Mouse (Mus musculus): ENCODE data around the gene Prss16. TPM values are rescaled to one million over a fixed set of nuclear protein-coding genes. Genes with fewer than 3 reads are reported as not detected.

The Prss16 gene
- 0.74 TPM in 1 of 2 replicates, not detected in the other for total RNA-seq (2021)
- long read RNA-seq, experiment 1, partial matches to known transcripts: 0 of 1 reads
- long read RNA-seq, experiment 1, other reads (novel, unspliced or antisense): 0 of 1 reads
- long read RNA-seq, experiment 2: 0 reads

GRCm38 (mm10) chr13:22009642-22010041 is at the start of gene Prss16:
TSS of gene Prss16 (minus strand) at chr13:22009742.
- no peak for DNase-seq

- DNase-seq: no peak
Observed at GRCm38 (mm10) chr13:22053754-22054153, 44.2 kb upstream of the Prss16 start.

GRCm38 (mm10) chr13:22051523-22051859 is 41.9 kb upstream of the Prss16 start:
- no peak for DNase-seq

DNA sequence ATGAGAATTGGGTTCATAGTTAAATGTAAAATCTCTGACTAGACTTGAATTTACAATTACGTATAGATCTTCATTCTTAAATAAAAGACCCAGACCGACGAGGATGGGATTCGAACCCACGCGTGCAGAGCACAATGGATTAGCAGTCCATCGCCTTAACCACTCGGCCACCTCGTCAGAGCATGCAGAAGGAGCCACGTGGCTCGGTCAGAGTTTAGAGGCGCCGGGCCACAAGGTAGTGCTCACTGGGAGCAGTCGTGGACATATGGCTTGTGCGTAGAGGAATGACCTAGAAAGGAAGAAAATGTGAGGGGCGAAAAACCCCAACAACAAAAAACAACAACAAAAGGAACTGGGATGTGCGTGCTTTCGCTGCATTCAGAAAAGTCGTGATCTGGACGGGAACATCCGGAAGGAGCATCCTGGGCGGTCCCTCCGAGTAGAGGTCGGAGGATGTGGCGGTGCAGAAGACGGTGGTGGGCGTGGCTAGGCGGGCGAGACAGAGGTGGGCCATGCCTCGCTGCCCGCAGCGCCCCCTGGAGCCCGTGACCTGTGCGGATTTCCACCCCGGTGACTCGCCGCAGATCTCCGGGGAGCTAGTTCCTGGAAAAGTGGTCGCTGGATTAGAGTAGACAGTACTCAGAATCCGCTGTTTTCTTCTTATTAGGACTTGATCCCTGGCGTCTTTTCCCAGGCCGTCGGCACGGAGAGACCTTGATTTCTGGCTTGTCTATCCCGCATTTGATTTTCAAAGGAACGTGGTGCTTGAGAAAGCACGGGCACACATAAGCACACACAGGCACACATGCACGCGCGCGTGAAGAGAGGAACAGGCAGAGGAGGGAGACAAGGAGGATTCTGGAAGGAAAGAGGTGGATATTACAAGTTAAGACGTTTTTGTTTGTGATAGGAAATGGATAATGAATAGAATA is 41.3 kb upstream of the Prss16 start:
- peak; percentile 96 for DNase-seq

DNA sequence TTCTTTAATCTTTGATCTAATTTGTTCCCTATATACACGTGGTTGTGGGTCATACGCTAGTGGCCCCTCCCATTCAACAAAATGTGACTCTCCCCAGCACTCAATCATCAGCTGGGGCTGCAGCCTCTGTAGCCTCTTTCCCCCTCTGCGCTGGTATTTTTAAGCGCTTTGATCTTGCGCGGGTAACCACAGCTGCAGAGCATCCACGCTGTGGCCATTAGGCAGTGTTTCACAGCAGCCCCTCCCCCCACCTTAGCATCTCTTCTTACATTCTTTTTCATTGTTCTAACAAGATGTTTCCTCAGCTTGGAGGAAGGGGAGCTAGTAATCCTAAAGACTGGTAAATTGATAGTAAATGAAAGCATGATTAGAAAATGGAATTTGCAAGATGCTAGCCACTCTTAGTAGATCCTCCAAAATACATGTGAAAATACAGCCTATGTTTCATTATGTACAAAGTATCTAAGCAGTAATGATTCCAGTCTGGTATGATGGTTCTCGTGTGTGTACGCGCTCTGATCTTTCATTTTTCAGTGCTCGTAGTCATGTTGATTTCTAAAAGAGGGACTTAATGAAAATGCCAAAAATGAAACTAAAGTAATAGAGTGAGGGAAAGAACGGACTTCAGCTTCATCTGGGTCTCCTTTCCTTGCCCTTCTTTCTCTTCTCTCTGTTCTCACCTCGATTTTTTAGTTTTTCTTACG is 40.3 kb upstream of the Prss16 start:
- DNase-seq: peak; percentile 56

GRCm38 (mm10) chr13:22049041-22049440 is 39.5 kb upstream of the Prss16 start:
- DNase-seq: no peak

- no peak for DNase-seq
Observed at GRCm38 (mm10) chr13:22045311-22045710, 35.8 kb upstream of the Prss16 start.

DNA sequence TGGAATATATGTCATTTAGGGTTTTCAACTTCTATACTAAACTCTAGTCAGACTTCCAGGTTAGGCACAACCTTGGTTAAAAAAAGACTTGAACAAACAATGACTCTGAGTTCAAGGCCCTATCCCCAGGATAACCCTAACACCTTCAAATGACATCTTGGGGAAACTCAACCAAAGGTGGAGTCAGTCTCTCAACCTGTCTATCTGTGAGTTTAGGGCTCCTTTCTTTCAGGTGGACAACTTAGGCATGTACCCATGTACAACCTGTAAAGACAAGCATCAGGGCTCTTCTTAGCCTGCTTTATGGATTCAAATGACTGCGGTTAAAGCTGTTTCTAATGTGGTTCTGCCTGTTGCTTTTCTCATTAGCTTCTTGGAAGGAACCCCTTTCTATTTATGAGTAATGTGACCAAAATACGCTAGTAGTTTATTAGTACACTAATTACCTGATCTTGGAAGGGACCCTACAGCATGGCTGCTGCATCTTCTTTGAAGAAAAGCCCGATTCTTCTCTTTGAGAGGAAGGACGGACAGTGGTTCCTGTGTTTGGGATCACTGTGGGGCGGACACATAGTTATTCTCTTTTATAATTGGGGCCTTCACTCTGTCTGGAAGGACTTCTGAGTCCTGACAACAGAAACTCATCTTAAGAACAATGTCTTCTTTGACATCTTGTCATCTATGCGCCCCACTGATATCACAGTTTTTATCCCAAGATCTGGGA is 35.1 kb upstream of the Prss16 start:
- DNase-seq: no peak

DNA sequence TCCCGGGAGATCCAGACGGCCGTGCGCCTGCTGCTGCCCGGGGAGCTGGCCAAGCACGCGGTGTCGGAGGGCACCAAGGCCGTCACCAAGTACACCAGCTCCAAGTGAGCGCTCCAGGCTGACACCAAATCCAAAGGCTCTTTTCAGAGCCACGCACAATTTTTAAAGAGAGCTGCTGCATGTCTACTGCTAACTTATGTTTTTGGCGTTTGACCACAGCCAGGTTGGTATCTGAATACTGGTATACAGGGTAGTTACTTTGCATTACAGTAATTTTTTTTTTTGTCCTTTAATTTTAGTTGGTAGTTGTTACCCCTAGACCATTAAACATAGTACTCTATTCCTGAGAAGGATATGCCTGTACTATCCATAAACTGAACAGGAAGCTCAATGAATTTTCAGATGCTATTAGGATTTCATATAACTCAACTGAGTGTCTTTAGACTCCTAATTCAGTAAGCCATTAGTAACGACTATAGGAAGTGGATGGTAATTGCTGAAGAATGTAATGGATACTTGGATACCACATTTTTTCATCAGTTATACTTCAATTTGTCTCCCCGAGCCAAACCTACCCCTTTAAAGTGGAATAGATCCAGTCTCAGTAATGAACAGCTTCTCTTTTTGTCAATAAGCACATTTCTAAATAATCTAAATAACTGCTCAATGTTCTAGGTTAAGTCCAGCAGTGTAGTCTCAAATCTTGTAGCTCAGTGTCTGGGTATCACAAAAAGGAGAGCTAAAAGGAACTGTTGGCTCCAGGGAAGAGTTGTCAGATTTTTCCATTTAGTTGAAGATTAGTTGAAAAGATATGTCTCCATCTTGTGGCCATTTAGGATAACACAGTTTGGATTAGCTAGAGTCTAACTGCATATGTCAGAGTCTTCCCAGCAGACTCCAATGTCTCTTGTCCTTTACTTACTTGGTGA is 34.2 kb upstream of the Prss16 start:
- DNase-seq: no peak

DNA sequence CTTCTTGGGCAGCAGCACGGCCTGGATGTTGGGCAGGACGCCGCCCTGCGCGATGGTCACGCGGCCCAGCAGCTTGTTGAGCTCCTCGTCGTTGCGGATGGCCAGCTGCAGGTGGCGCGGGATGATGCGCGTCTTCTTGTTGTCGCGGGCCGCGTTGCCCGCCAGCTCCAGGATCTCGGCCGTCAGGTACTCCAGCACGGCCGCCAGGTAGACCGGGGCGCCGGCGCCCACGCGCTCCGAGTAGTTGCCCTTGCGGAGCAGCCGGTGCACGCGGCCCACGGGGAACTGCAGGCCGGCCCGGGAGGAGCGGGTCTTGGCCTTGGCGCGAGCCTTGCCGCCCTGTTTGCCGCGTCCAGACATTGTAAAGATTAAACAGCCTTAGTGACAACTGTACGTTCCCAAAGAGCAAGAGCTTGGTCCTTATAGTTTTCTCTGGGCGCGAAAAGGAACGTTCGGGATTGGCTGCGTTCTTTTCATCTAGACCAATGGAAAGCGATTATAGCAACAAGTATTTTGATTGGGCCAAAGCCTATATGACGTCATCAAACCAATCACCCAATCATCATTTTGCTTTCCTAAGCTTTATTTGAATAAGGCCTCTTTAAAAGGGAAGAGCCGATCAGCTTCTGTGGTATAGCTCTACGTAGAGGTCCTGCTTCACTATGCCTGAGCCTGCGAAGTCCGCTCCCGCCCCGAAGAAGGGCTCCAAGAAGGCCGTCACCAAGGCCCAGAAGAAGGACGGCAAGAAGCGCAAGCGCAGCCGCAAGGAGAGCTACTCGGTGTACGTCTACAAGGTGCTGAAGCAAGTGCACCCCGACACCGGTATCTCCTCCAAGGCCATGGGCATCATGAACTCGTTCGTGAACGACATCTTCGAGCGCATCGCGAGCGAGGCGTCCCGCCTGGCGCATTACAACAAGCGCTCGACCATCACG is 33.3 kb upstream of the Prss16 start, which contains the start of the genes Hist1h2ag and Hist1h2bj:
Gene Hist1h2ag (minus strand): TSS at position 377 of the 935 bp plus-strand sequence.
Gene Hist1h2bj (plus strand): TSS at position 647 of the 935 bp plus-strand sequence.
- DNase-seq: peak; percentile 85

- DNase-seq: no peak
Observed at GRCm38 (mm10) chr13:22041651-22042567, 32.4 kb upstream of the Prss16 start.

- DNase-seq: peak; percentile 96
Observed at GRCm38 (mm10) chr13:22041142-22041536, 31.6 kb upstream of the Prss16 start, which contains the start of gene Hist1h4i. TSS of gene Hist1h4i (minus strand) at chr13:22041362.

GRCm38 (mm10) chr13:22040464-22041141 is 31.1 kb upstream of the Prss16 start:
- DNase-seq: no peak

DNA sequence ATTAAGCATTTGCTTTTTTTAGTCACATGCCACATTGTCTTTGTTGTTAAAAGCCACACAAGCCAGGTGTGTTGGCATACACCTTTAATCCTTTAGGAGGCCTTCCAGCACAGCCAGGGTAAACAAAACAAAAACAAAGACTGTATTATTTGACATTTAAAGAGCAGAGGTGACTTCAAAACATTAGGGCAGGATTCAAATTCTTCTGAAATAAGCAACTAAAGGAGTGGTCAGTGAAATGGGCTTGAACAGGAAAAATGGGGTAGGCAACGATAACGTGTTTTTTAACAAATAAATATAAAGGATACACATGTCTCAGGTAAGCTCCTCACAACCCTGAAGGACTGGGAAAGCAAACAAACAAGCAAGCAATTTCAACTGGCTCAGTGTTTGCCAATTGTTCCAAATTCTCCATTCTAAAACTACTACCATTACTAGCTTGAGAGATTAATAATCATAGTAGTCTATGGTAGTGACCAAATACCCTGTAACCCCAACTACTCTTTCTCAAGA is 30.5 kb upstream of the Prss16 start:
- no peak for DNase-seq

DNA sequence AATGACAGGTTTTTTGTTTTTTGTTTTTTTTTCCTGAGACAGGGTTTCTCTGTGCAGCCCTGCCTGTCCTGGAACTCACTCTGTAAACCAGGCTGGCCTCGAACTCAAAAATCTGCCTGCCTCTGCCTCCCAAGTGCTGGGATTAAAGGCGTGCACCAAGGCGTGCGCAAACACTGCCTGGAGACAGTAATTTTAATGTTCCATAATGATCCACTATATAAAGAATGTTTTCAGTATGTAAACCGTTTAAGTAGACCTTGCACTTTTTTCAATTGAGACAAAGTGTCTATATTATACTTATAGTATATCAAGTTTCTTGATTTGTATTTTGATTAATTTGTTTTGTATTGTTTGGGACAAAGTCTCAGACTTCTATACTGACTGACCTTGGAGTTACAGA is 29.8 kb upstream of the Prss16 start:
- no peak for DNase-seq

GRCm38 (mm10) chr13:22037415-22037814 is 27.9 kb upstream of the Prss16 start:
- no peak for DNase-seq

- DNase-seq: no peak
Observed at GRCm38 (mm10) chr13:22036986-22037385, 27.4 kb upstream of the Prss16 start.

Measured in adrenal gland, postnatal 14 days (tissue).